Mouse (Mus musculus) macrophage (primary cell): ENCODE data around the gene Mettl7a3. TPM values are rescaled to one million over a fixed set of nuclear protein-coding genes. Genes with fewer than 3 reads are reported as not detected.
A peak's percentile ranks its signal among the peaks of the same experiment; 100 is the strongest.
"Not testable (repeated sequence)": the region's sequence is repeated elsewhere in the genome, so short reads cannot be mapped to it uniquely, and the experiment has no call there.

Experiments used
- H3K27ac ChIP-seq: fragments of 350-480 bp; formaldehyde crosslinking; 2 replicates; pipeline ENCODE4 v1.9.0; 2021
- H3K36me3 ChIP-seq: fragments of 350-480 bp; formaldehyde crosslinking; 2 replicates; pipeline ENCODE4 v1.9.0; 2021; ENCODE audit errors: inconsistent target
- H3K4me3 ChIP-seq: fragments of 350-480 bp; formaldehyde crosslinking; 2 replicates; pipeline ENCODE4 v1.9.0; 2021; ENCODE audit errors: inconsistent target
- H3K79me2 ChIP-seq: fragments of 350-480 bp; formaldehyde crosslinking; 2 replicates; pipeline ENCODE4 v1.9.0; 2021; ENCODE audit errors: inconsistent target
- WGBS: methylation state at CpG from one replicate; pipeline ENCODE4 v1.1.7; 2026; ENCODE audit warnings: inconsistent platforms; ENCODE audit not compliant: missing documents; 5-methylcytosine and 5-hydroxymethylcytosine counted together
- polyA plus RNA-seq: library from polyadenylated mRNA; stranded (reverse); fragments of 250-400 nt; gene quantifications from 3 replicates; pipeline ENCODE4 v1.2.4, GENCODE M21; 2018; ENCODE audit warnings: inconsistent platforms
- total RNA-seq, 78 experiments: library from RNA; depleted of rRNA; stranded (reverse); fragments of 250-400 nt; gene quantifications; 1 replicate in 9 of 78; 2 replicates in 24 of 78; 3 replicates in 43 of 78; 4 replicates in 2 of 78; pipeline ENCODE4 v1.2.4; 2018; ENCODE audit warnings: inconsistent platforms in 56 of 78

Mettl7a3 gene
- not detected for total RNA-seq (2018; cell fraction: chromatin; rRNA removed)
- total RNA-seq (2018; cell fraction: cytosol; rRNA removed), result under 1 TPM in 1 of 26 experiments, not detected in 25; 0.08 TPM
- not detected for total RNA-seq (2018; cell fraction: nucleus; rRNA removed)
- not detected in 3 replicates for polyA plus RNA-seq

- no peak within 1 kb of the TSS for H3K27ac ChIP-seq
- 80% methylated on average over 10 of the region's 10 CpGs for WGBS
- no peak within 1 kb of the TSS for H3K4me3 ChIP-seq
- H3K36me3 ChIP-seq, result no peaks in the 10 kb centered on the region
- H3K79me2 ChIP-seq, result no peaks in the 10 kb centered on the region
Measured at GRCm38 (mm10) chr15:100334629-100335028, at the start of gene Mettl7a3. Mettl7a3 (plus strand) TSS chr15:100334929.

GRCm38 (mm10) chr15:100288980-100289379 is 45.7 kb upstream of the Mettl7a3 start:
- 96% methylated on average over 6 of the region's 6 CpGs for WGBS
- Histone ChIP-seq H3K27ac (no peak overlapping the region), H3K36me3 (no peaks in the 10 kb centered on the region), H3K79me2 (no peaks in the 10 kb centered on the region), H3K4me3 (no peak overlapping the region)

- H3K36me3 ChIP-seq, result no peaks in the 10 kb centered on the region
- H3K4me3 ChIP-seq, result no peak overlapping the region
- no peak overlapping the region for H3K27ac ChIP-seq
- no peaks in the 10 kb centered on the region for H3K79me2 ChIP-seq
- WGBS, result 87% methylated on average over 5 of the region's 5 CpGs
Measured at GRCm38 (mm10) chr15:100290858-100291257, 43.9 kb upstream of the Mettl7a3 start.

- no peaks in the 10 kb centered on the region for H3K79me2 ChIP-seq
- 83% methylated on average over 7 of the region's 7 CpGs for WGBS
- H3K36me3 ChIP-seq, result no peaks in the 10 kb centered on the region
- no peak overlapping the region for H3K27ac ChIP-seq
- no peak overlapping the region for H3K4me3 ChIP-seq
Measured at GRCm38 (mm10) chr15:100292326-100292725, 42.4 kb upstream of the Mettl7a3 start.

GRCm38 (mm10) chr15:100297856-100298255 is 36.9 kb upstream of the Mettl7a3 start:
- 90% methylated on average over 5 of the region's 5 CpGs for WGBS
- H3K36me3 ChIP-seq, result no peaks in the 10 kb centered on the region

GRCm38 (mm10) chr15:100300499-100300898 is 34.2 kb upstream of the Mettl7a3 start:
- Histone ChIP-seq H3K36me3 (no peaks in the 10 kb centered on the region), H3K27ac (no peak overlapping the region), H3K4me3 (no peak overlapping the region), H3K79me2 (no peaks in the 10 kb centered on the region; the same call in 1 of the 2 replicates)
- 69% methylated on average over 6 of the region's 6 CpGs for WGBS

More at GRCm38 (mm10) chr15:100297856-100298255, 36.9 kb upstream of the Mettl7a3 start:
- Histone ChIP-seq H3K79me2 (no peaks in the 10 kb centered on the region), H3K27ac (no peak overlapping the region), H3K4me3 (no peak overlapping the region)

- Histone ChIP-seq H3K36me3 (no peaks in the 10 kb centered on the region), H3K4me3 (no peak overlapping the region), H3K27ac (no peak overlapping the region), H3K79me2 (no peaks in the 10 kb centered on the region; the same call in 1 of the 2 replicates)
- 90% methylated on average over 15 of the region's 15 CpGs for WGBS
Measured at GRCm38 (mm10) chr15:100301556-100301955, 33.2 kb upstream of the Mettl7a3 start.

GRCm38 (mm10) chr15:100303428-100304018 is 31.2 kb upstream of the Mettl7a3 start:
- Histone ChIP-seq H3K79me2 (no peaks in the 10 kb centered on the region; the same call in 1 of the 2 replicates), H3K36me3 (no peaks in the 10 kb centered on the region), H3K4me3 (peak overlapping the region; percentile 65), H3K27ac (peak overlapping the region; percentile 87)
- 11% methylated on average over 7 of the region's 8 CpGs for WGBS

- Histone ChIP-seq H3K27ac (peak within 1 kb of the TSS; percentile 87), H3K36me3 (no peaks in the 10 kb centered on the region), H3K79me2 (no peaks in the 10 kb centered on the region; the same call in 1 of the 2 replicates), H3K4me3 (peak within 1 kb of the TSS; percentile 65)
- 2% methylated on average over 20 of the region's 30 CpGs for WGBS
Measured at GRCm38 (mm10) chr15:100304019-100304991, 30.4 kb upstream of the Mettl7a3 start, which contains the start of gene Mettl7a1. Mettl7a1 (plus strand) TSS chr15:100304140.

- Histone ChIP-seq H3K27ac (no peak overlapping the region), H3K4me3 (no peak overlapping the region), H3K79me2 (no peaks in the 10 kb centered on the region; the same call in 1 of the 2 replicates), H3K36me3 (no peaks in the 10 kb centered on the region)
- 62% methylated on average over 2 of the region's 2 CpGs for WGBS
Measured at GRCm38 (mm10) chr15:100306201-100306600, 28.5 kb upstream of the Mettl7a3 start.

GRCm38 (mm10) chr15:100307438-100308096 is 27.2 kb upstream of the Mettl7a3 start:
- H3K79me2 ChIP-seq, H3K36me3 ChIP-seq, H3K4me3 ChIP-seq, H3K27ac ChIP-seq: not testable (repeated sequence)
- WGBS, result 19% methylated on average over 3 of the region's 11 CpGs

- Histone ChIP-seq H3K4me3 (no peak overlapping the region), H3K27ac (no peak overlapping the region), H3K79me2 (no peaks in the 10 kb centered on the region), H3K36me3 (no peaks in the 10 kb centered on the region)
- 6% methylated on average over 2 of the region's 2 CpGs for WGBS
Measured at GRCm38 (mm10) chr15:100312346-100312745, 22.4 kb upstream of the Mettl7a3 start.

- WGBS, result 92% methylated on average over 5 of the region's 5 CpGs
- H3K4me3 ChIP-seq, result no peak overlapping the region
- H3K27ac ChIP-seq, result no peak overlapping the region
- no peaks in the 10 kb centered on the region for H3K79me2 ChIP-seq
- H3K36me3 ChIP-seq, result no peaks in the 10 kb centered on the region
Measured at GRCm38 (mm10) chr15:100314448-100315145, 20.1 kb upstream of the Mettl7a3 start.
